Mouse (Mus musculus): ENCODE results near the gene Fcer1g. TPM values are rescaled to one million over a fixed set of nuclear protein-coding genes. Genes with fewer than 3 reads are reported as not detected.
A peak's percentile ranks its signal among the peaks of the same experiment; 100 is the strongest.
"Not testable (repeated sequence)": the region's sequence is repeated elsewhere in the genome, so short reads cannot be mapped to it uniquely, and the experiment has no call there.

Fcer1g gene
- total RNA-seq, 2 experiments from 2014 or later = 13.7 to 14.7 TPM

DNA sequence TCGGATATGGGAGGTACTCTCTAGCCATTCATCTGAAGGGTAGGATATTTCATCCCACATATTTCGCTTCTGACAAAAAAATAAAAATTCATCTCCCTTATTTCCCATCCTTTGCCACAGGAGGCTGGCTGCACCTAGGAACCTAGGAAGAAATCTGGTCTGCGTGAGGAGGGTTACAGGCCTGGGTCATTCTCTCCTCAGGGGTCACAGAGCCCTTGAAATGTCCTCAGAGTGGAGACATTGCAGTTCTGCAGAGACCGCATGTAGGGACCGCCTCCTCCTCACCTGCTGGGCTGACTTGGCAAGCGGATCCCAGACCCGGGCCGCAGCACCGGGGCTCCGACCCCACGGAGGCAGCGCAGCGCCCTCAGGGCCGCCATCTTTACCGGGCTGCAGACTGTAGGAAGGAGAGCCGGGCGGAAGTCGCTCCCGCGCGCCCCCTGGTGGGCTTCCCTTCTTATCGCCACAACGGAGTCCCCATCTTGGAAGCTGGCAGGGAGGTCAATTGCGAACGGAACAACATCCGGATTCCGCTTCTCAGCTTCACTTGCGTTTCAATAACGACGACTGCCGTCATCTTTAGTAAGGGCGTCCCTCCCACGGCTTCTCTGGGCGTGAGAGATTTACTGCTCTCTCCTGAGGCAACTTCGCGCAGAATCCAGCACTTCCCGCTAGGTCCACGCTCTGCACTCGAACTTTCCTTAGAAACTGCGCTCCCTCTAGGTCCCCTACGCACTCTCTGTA, 12.7 kb upstream of the Fcer1g start:
- DNase-seq (ENCODE audit: low spot score in 2 of 2) = peak; percentile 98

DNA sequence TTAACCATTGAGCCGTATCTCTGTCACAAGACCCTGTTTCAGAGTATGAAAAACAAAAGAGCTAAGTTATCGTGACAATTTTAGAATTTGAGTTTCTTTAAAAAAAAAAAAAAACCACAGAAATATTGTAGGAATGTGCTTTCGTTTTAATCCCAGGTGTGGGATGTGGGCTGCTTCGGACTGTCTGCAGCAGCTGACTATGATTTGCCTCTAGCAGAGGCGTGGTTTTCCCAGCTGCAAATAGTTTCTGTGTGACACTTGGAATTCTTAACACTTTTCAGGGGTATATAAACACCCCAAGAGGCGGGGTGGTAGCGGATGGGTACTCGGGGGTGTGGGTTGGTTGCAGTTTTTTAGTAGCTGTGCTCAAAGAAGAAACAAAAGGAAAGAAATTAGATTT, 11.2 kb upstream of the Fcer1g start:
- no peak for DNase-seq (ENCODE audit: low spot score in 2 of 2)

DNA sequence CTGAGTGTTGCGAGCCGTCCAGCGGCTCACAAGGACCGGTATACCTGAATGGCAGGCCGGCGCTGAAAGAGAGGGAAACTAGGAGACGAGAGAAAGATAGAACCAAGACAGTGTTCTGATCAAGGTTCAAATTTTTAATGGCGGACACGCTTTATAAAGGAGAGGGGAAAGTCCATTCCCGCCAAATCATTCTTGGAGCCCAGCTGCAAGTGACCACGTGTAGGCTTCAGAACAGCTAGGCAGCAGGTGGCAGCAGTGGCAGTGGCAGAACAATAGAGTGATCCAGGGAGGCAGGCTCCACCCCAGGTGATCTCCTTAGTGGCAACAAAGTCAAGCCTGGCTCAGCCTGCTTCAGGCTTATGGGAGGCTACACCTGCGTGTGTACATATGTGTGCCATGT, 7.8 kb upstream of the Fcer1g start:
- DNase-seq (ENCODE audit: low spot score in 2 of 2) = not testable (repeated sequence)

DNA sequence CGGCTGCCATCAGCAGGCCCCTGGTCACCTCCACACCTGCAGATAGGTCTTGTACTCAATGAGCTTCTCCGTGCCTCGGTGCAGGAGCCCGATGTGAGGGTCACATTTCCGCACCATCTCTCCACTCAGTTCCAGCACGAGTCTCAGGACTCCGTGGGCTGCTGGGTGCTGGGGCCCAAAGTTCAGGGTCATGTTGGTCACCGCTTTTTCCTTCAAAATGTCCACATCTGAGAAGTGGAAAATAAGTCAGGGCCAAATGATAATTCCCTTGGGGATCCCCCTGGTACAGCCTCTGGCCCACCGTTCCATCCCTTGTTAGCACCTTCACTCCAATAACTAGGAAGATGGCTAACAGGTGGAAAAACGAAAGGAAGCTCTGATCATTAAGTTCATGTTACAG, 6.7 kb upstream of the Fcer1g start:
- no peak for DNase-seq (ENCODE audit: low spot score in 2 of 2)

DNA sequence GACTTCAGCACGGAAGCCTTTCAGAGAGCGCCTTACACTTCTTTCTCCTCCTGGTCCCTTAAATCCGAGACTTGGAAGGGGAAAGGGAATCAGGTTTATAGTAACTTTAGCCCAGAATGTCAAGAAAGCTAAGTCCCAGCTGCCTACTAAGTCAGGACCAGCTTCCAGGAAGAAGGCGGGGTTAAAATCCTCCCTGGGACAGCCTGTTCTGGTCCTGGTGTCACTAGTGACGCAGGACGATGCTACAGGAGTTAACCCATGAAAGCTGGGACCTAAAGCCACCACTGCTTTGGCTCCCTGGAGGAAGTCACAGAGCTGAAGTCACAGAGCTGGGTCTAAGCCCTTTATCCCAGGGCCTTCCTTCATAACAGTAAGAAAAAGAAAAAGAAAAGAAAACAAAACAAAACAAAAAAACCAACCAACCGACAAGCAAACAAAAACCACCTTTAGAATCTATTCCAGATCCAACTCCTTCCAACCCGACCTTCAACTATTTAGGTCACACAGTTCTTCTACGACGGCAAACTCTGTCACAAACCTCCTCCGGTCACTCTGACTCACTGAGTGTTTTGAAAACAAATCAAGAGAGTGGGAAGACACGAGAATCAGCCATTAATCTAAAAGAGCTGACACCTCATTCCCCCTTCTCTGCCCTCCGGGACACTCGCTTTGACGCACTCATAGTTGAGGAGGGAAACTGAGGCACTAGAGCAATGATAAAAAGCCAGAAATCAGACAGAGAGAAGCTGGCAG, 6.0 kb upstream of the Fcer1g start:
- DNase-seq (ENCODE audit: low spot score in 2 of 2) = no peak

DNA sequence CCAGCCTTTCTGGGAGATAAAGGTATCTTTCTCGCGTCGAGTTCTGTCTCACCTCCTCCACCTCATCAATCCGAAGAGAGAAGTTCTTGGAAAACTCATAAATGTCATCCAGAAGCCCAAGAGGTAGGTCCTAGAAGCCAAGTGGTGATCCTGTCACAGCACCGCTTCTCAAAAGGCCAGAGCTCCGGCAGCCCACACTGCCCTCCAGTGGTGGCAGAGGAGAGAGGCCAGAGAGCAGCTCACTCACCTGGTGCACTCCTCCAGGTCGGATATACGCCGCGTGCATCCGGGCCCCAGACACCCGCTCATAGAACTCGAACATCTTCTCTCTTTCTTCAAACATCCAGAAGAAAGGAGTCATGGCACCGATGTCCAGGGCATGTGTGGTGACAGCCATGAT, 4.3 kb upstream of the Fcer1g start:
- peak; percentile 53 to 55 for DNase-seq (ENCODE audit: low spot score in 2 of 2)

DNA sequence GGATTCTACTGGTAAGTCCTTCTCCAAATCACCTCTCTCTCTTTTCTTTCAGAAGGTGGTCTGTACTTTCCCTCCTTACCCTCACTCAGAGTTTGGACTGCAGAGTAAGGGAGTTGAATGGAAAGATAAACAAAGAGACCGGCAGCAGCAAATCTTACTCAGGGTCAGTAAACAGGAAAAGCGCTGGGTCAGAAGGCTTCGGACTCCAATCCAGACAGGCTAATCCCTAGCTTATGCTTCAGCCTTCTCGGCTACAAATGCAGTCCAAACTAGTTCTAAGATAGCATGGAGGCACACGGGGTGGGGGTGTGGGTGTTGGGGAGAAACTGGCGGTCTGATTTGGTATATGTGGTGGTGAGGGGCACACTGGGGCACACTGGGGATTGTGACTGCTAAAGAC, 3.3 kb upstream of the Fcer1g start:
- DNase-seq (ENCODE audit: low spot score in 2 of 2) = no peak

DNA sequence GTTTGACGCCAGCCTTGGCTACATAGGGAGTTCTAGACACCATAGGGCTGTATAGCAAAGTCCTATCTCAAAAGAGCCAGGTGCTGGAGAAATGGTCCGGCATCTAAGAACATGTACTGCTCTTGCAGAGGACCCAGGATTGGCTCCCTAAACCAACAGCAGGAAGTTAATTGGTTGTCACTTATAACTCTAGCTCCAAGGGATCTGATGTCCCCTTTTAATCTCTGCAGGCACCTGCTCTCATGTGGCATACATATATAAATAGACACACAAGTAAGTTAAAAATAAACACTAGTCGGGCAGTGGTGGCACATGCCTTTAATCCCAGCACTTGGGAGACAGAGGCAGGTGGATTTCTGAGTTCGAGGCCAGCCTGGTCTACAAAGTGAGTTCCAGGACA, 1.6 kb upstream of the Fcer1g start:
- DNase-seq (ENCODE audit: low spot score in 2 of 2) = no peak

DNA sequence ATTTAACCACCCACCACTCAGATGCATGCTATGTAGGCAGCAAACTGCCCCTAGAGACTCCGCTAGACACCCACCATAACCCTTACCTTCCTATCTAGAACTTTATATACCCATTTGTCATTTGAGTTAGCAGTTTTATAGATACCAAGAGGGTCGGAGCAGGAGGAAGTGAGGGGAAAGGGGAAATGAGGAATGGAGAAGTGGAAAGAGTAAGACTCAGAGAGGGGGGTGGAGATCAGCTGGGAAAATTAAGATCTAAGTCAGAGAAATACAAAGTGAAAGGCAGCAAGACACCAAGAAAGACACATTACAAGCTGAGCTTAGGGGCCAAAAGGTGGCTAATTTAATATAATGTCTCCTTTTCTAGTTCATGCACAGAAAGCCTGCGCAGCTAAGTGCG, 373 bp upstream of the Fcer1g start:
- no peak for DNase-seq (ENCODE audit: low spot score in 2 of 2)

DNA sequence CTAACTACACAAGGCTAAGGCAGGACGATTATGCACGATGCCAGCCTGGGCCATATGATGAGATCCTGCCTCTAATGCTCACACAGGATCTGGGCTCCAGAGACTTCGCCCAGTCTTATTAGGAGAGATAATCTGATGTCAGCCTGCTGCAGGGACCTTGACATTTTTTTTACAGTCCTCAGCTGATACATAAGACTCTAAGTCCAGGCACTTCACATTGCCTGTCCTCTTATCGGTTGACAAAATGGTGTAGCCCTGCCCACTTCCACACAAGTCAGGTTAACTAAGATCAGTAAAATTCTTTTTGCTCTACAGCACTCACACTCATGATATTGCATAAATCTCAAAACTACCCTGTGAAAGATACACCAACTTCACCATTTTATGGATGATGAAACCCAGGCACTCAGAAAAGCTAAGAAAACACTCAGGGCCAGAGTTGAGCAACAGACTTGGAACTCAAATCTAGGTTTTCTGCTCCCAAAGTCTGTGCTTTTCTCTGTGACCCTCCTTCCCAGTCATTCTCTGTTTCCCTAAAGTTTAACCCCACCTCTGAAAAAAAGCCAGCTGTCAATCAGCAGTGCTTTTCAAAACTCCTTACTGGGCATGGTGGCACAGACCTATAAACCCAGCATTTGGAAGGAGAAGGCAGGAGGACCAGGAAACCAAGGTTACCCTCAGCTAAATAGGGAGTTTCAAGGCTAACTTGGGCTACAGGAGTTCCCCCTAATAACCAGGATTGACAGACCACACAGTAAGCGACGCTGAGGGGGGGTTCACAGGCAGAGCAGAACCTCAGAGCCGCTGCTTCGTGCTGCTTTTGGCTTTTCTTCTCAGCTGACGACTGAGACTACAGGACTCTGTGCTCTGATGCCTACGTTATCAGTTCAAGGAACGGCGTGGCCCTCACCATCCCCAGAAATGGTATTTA, 1.1 kb downstream of the Fcer1g start:
- no peak for DNase-seq (ENCODE audit: low spot score in 2 of 2)

DNA sequence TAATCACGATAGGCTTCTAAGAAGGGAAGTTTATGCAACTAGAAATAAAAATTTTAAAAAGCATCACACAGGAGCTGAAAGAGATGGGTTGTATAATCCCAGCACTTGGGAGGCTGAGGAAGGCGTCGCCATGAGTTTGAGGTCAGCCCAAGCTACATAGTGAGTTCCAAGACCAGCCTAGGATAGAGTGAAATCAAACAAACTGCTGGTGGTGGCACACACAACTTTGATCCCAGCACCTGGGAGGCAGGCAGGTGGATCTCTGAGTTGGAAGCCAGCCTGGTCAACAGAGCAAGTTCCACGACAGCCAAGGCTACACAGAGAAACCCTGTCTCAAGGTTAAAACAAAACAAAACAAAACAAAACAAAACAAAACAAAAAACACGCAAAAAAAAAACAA, 1.8 kb downstream of the Fcer1g start:
- no peak for DNase-seq (ENCODE audit: low spot score in 2 of 2)

DNA sequence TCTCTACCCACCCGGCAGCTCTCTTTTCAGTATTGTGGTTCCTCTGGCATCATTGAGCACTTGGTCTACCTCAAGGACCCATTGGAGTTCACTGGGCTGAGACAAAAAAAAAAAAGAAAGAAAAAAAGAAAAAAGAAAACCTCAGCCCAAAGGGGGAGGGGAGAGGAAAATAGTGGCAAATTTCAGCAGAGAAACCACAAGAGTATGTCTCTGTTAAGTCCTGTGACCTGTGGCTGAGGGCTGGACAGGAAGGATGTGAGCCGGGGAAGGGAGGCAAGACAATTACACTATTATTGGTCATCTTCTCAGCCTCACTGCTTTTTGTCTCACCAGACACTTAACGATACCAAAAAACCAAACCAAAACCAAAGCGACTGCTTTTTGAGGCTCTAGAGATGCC, 2.3 kb downstream of the Fcer1g start:
- no peak for DNase-seq (ENCODE audit: low spot score in 2 of 2)

DNA sequence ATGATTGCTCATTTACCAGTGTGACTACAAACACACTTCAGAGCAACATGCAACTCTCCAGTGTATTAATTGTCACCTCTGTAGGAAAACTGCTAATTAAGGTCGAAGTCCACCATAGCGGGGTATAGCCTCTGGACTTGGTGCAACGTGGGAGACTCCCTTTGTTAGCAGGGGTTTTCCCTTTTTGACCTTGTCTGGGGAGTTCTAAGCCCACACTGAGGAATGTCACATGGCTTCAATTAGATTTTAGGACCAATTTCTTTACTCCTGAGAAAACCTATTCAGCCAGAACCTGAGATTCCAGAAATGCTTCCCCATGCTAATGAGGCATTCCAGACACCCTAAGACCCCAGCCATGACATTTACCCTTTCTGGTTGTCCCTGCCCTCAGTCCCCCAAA, 4.0 kb downstream of the Fcer1g start:
- DNase-seq (ENCODE audit: low spot score in 2 of 2) = no peak

DNA sequence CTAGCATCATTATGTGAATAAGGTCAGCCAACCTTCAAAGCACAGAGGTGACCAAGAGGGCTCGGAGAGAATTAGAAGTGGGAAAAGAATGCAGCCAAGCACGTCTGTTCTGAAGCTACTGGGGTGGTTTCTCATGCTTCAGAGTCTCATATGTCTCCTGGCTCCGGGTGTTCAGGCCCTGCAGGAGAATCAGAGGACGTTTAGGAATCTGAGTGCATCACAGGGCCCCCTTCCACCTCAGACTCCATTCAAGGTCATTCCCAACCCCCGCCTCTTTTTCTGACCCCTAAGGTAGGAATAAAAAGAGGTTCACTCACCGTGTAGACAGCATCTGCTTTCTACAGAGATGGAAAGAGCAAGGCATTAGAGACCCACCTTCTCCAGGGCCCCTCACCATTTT, 4.4 kb downstream of the Fcer1g start:
- no peak for DNase-seq (ENCODE audit: low spot score in 2 of 2)

DNA sequence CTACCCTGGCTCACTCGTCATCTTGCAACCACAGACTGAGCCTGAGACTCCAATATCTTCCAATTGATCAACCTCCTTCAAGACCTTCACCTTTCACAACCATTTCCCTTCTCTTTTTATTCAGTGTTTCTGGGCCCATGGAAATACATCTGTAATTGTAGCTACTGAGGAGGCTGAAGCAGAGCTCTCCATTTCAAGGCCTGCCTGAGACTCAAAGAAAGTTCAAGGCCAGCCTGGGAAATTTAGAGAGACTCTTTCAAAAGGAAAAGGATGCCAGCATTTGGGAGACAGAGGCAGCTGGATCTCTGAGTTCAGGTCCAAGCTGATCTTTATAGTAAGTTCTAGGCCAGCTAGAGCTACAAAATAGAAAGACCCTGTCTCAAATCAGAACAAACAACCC, 6.3 kb downstream of the Fcer1g start:
- no peak for DNase-seq (ENCODE audit: low spot score in 2 of 2)

DNA sequence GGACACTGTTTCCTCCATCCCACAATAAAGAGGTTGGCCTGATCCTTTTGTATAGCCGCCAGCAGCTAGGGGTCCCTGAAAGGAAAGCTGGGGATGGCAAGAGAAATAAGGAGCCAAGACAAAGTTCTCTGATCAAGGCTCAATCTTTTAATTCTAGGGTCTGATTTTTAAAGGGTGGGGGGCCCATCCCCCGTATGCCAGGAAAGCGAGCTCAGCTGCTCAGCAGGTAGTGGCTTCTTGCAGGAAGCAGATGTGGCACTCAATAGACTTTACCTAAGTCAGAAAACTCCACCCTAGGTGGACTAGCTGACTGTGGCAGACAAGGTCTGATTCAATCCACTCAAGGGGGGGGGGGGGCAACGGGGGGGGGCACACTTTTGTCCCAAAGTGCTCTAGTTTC, 7.4 kb downstream of the Fcer1g start:
- DNase-seq (ENCODE audit: low spot score in 2 of 2) = no peak

DNA sequence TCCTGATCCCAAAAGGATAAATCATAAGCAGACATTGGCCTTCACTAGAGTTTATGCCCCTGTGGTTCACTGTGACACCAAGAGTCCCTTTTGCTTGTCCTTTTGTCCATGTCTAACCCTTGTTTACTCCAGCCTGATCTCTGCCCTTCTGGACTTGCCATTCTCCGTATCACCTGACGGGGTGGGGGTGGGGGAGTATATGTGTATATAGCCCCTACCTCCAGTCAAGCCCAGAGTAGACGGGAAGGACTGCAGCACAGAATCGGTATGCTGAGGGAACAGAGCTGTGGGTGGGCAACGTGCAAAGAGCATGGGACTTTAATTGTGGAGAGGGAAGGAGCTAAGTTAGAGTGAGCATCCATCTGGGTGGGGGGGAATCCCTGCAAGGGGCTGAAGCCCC, 9.3 kb downstream of the Fcer1g start, which contains the start of gene Apoa2:
Apoa2 (plus strand) TSS at position 198 of the 400 bp plus-strand sequence.
- no peak for DNase-seq (ENCODE audit: low spot score in 2 of 2)

DNA sequence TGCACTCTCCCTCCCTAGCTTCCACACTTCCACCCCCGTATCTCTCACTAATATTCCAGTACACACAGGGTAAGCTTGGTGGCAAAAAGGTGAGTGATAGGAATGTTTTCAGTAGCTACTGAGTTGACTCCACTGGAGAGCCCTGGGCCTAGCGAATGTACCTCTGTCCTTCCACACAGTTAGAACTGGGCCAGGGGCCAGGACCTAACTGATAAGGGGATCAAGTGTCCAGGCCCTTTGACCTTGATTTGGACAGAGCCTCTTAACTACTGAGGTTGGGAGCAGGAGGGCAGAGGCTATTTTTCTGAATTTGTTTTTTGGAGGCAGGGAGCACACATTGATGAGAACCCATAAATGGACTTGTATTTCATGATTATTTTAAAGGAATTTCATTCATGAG, 10.4 kb downstream of the Fcer1g start:
- no peak for DNase-seq (ENCODE audit: low spot score in 2 of 2)

DNA sequence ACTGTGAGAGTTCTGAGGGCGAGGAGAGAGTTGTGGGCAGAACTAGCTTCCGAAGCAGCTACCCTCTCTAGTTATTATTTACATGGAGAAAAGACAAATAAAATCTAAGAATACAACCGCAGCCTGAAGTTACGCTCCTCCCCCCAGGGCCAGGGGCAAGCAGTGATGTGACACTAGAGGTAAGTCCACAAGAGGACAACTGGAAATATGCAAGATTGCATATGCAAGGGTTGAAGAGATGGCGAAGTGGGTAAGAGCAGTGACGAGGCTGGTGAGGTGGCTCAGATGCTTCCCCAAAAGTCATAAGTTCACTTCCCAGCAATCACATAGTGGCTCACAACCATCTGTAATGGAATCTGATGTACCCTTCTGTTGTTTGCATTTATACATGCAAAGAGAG, 11.0 kb downstream of the Fcer1g start:
- DNase-seq (ENCODE audit: low spot score in 2 of 2) = no peak

DNA sequence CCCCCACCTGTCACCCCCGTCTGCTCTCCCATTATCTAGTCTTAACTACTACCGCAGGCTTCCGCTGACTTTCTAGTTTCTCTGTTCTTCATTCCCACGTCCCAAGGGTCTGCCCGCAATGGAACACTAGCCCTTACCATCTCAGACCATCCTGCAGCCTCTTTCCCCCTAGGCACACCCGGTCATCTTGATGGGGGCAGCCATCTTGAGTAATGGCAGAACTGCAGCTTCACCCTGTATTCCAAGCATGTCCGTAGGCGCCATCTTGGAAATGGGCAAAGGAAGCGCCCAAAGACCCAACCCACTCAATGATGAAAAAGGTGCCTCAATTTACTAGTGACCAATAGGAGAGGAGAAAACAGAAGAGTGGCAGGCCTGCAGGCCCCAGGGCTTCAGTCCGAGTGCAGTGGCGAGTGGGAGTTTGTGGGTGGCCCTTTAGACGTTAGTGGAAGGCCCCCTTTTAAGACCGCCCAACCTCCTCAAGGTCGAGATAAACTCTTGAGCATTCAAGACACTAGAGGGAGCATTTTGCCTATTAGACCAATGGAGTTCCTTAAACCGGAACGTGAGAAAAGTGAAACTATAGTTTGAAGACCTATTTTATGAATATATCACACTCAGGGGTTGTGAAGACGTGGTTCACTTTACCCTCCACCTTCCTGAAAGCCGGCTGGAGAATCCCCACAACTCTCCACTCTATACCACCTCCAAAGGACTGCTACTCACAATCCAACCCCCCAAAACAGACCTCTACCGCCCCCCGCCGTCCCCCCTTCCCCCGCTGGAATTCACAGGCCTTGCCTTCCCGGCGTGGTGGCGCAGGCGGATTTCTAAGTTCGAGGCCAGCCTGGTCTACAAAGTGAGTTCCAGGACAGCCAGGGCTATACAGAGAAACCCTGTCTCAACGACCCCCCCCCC, 11.7 kb downstream of the Fcer1g start, which contains the start of gene Tomm40l:
Tomm40l (minus strand) TSS at position 277 of the 918 bp plus-strand sequence.
- peak; percentile 85 to 92 for DNase-seq (ENCODE audit: low spot score in 2 of 2)
